Mouse (Mus musculus) midbrain, embryonic 14.5 days (tissue): Measurements from ENCODE around the gene Bcl2. TPM values are rescaled to one million over a fixed set of nuclear protein-coding genes. Genes with fewer than 3 reads are reported as not detected.

Source experiments
- ATAC-seq: fragments of 200-750 bp; cut with Nextera tagmentation; 2 replicates; pipeline ENCODE4 v1.8.0; 2017; ENCODE audit warnings: moderate number of reproducible peaks, moderate library complexity; ENCODE audit not compliant: low FRiP score, low TSS enrichment
- DNase-seq: peaks from one replicate; pipeline ENCODE4 v3.0.0-alpha.2; 2015
- H3K27ac ChIP-seq: fragments of 300-500 bp; sonication (generic); replicated peaks from 2 replicates; pipeline ENCODE4 v1.5.1; 2014; ENCODE audit warnings: mild to moderate bottlenecking, low read depth, low read length, moderate library complexity
- H3K27me3 ChIP-seq: fragments of 300-500 bp; sonication (generic); 2 replicates; pipeline ENCODE4 v1.6.1; 2014; ENCODE audit warnings: low read length, control low read depth, mixed read lengths; ENCODE audit not compliant: control insufficient read depth, insufficient read depth
- H3K36me3 ChIP-seq: fragments of 300-500 bp; sonication (generic); 2 replicates; pipeline ENCODE4 v1.6.1; 2014; ENCODE audit warnings: low read length, control low read depth; ENCODE audit not compliant: control insufficient read depth, insufficient read depth
- H3K4me1 ChIP-seq: fragments of 300-500 bp; sonication (generic); 2 replicates; pipeline ENCODE4 v1.6.1; 2014; ENCODE audit warnings: mild to moderate bottlenecking, antibody characterized with exemption, low read length, control low read depth; ENCODE audit not compliant: control insufficient read depth, insufficient read depth
- H3K4me2 ChIP-seq: fragments of 300-500 bp; sonication (generic); 2 replicates; pipeline ENCODE4 v1.6.1; 2014; ENCODE audit warnings: mild to moderate bottlenecking, low read length, moderate library complexity
- H3K4me3 ChIP-seq: fragments of 300-500 bp; sonication (generic); replicated peaks from 2 replicates; pipeline ENCODE4 v1.5.1; 2014; ENCODE audit warnings: low read depth, low read length
- H3K9ac ChIP-seq: fragments of 300-500 bp; sonication (generic); replicated peaks from 2 replicates; pipeline ENCODE4 v1.6.1; 2014; ENCODE audit warnings: mild to moderate bottlenecking, low read length, moderate library complexity
- H3K9me3 ChIP-seq: fragments of 300-500 bp; sonication (generic); 2 replicates; pipeline ENCODE4 v1.6.1; 2016; ENCODE audit warnings: low read length, control low read depth, mixed read lengths; ENCODE audit not compliant: control insufficient read depth
- WGBS: fragments of 180-500 bp; shearing (Covaris S2); extraction: QIAGEN DNeasy Blood & Tissue Kit; methylation state at CpG from one replicate; pipeline ENCODE4 v1.1.7; 2014; 5-methylcytosine and 5-hydroxymethylcytosine counted together
- microRNA-seq: library from miRNA; unstranded; fragments of <30 nt; microRNA quantifications from one replicate; pipeline ENCODE4, GENCODE M21; 2016
- polyA plus RNA-seq: library from polyadenylated mRNA; unstranded; fragments of >200 nt; fragmentation: Nextera tagmentation; extraction: Ambion mirVana; gene quantifications from 2 replicates; pipeline ENCODE4 v1.2.1, GENCODE M21; 2014

Bcl2 gene
- polyA plus RNA-seq, 1 experiment from 2014 or later, result 10.7 TPM

GRCm38 (mm10) chr1:106503910-106504309, 210.2 kb downstream of the Bcl2 start:
- H3K9me3 ChIP-seq, result no peaks in the 10 kb centered on the region
- no peaks in the 10 kb centered on the region for H3K36me3 ChIP-seq
- ATAC-seq, result no peak
- no peak overlapping the region for H3K4me2 ChIP-seq
- WGBS, result 91% methylated on average over 3 of the region's 3 CpGs
- no peaks in the 10 kb centered on the region for H3K27me3 ChIP-seq
- no peaks in the 10 kb centered on the region for H3K4me1 ChIP-seq
- no peak overlapping the region for H3K9ac ChIP-seq
- no peak overlapping the region for H3K27ac ChIP-seq
- DNase-seq, result no peak
- no peak overlapping the region for H3K4me3 ChIP-seq

GRCm38 (mm10) chr1:106503407-106503806, 210.7 kb downstream of the Bcl2 start:
- no peak for DNase-seq
- no peak overlapping the region for H3K27ac ChIP-seq
- no peaks in the 10 kb centered on the region for H3K27me3 ChIP-seq
- H3K4me3 ChIP-seq, result no peak overlapping the region
- WGBS, result 95% methylated on average over 4 of the region's 4 CpGs
- no peaks in the 10 kb centered on the region for H3K36me3 ChIP-seq
- no peak for ATAC-seq
- H3K4me2 ChIP-seq, result no peak overlapping the region
- H3K9me3 ChIP-seq, result no peaks in the 10 kb centered on the region
- no peak overlapping the region for H3K9ac ChIP-seq
- no peaks in the 10 kb centered on the region for H3K4me1 ChIP-seq

- no peak overlapping the region for H3K4me3 ChIP-seq
- no peaks in the 10 kb centered on the region for H3K36me3 ChIP-seq
- ATAC-seq (no peak), DNase-seq (no peak)
- H3K9ac ChIP-seq, result no peak overlapping the region
- no peaks in the 10 kb centered on the region for H3K4me1 ChIP-seq
- no peak overlapping the region for H3K27ac ChIP-seq
- no peaks in the 10 kb centered on the region for H3K27me3 ChIP-seq
- H3K4me2 ChIP-seq, result no peak overlapping the region
- no peaks in the 10 kb centered on the region for H3K9me3 ChIP-seq
- WGBS, result 60% methylated on average over 2 of the region's 2 CpGs
These were observed 216.1 kb downstream of the Bcl2 start for GRCm38 (mm10) chr1:106497999-106498398.

Small RNA genes lying within 50 kb of the gene (microRNA-seq; reads per million reads assigned to microRNA genes)
- gene Mir3473f, result not detected

Other genes starting within 250 kb of the Bcl2 start
- gene Kdsr, start 45.5 kb upstream of the Bcl2 start, polyA plus RNA-seq, result 14.3 and 18.1 TPM in 2 replicates
- 30.9 and 39.5 TPM in 2 replicates for gene Vps4b, start 82.5 kb upstream of the Bcl2 start, polyA plus RNA-seq
- not detected in 2 replicates for gene Serpinb5, start 146.9 kb upstream of the Bcl2 start, polyA plus RNA-seq
- not detected in 2 replicates for gene Serpinb12, start 220.2 kb upstream of the Bcl2 start, polyA plus RNA-seq